Mouse (Mus musculus) kidney, postnatal 0 days (tissue): ENCODE data around the gene Bhlhe23. TPM values are rescaled to one million over a fixed set of nuclear protein-coding genes. Genes with fewer than 3 reads are reported as not detected.

Source experiments
- ATAC-seq: fragments of 200-750 bp; cut with Nextera tagmentation; replicated peaks from 2 replicates; pipeline ENCODE4 v1.8.0; 2017; ENCODE audit warnings: low read depth, moderate number of reproducible peaks, moderate TSS enrichment, moderate library complexity; ENCODE audit not compliant: low FRiP score
- DNase-seq: peaks from one replicate; pipeline ENCODE4 v3.0.0-alpha.2; 2016; ENCODE audit warnings: low spot score
- H3K27ac ChIP-seq: fragments of 300-500 bp; sonication (generic); 2 replicates; pipeline ENCODE4 v1.5.1; 2014; ENCODE audit warnings: mild to moderate bottlenecking
- H3K27me3 ChIP-seq: fragments of 300-500 bp; sonication (generic); 2 replicates; pipeline ENCODE4 v1.6.1; 2014; ENCODE audit warnings: low read length, mixed read lengths; ENCODE audit not compliant: insufficient read depth
- H3K36me3 ChIP-seq: fragments of 300-500 bp; sonication (generic); 2 replicates; pipeline ENCODE4 v1.6.1; 2014; ENCODE audit warnings: low read length, mixed read lengths; ENCODE audit not compliant: insufficient read depth
- H3K4me1 ChIP-seq: fragments of 300-500 bp; sonication (generic); replicated peaks from 2 replicates; pipeline ENCODE4 v1.6.1; 2014; ENCODE audit warnings: antibody characterized with exemption, low read length, mixed read lengths; ENCODE audit not compliant: insufficient read depth
- H3K4me2 ChIP-seq: fragments of 300-500 bp; sonication (generic); 2 replicates; pipeline ENCODE4 v1.6.1; 2014; ENCODE audit warnings: mild to moderate bottlenecking, low read length, moderate library complexity, mixed read lengths
- H3K4me3 ChIP-seq: fragments of 300-500 bp; sonication (generic); replicated peaks from 2 replicates; pipeline ENCODE4 v1.5.1; 2014; ENCODE audit warnings: low read depth, low read length
- H3K9ac ChIP-seq: fragments of 300-500 bp; sonication (generic); 2 replicates; pipeline ENCODE4 v1.6.1; 2014; ENCODE audit warnings: low read depth, low read length
- H3K9me3 ChIP-seq: fragments of 300-500 bp; sonication (generic); replicated peaks from 2 replicates; pipeline ENCODE4 v1.6.1; 2016; ENCODE audit warnings: low read length, inconsistent platforms, mixed read lengths
- CTCF ChIP-seq: IDR thresholded peaks from 2 replicates; pipeline ENCODE4 v1.5.1; 2016; ENCODE audit warnings: antibody characterized with exemption, low read depth, mild to moderate bottlenecking, moderate library complexity
- WGBS: fragments of 180-500 bp; shearing (Covaris S2); extraction: QIAGEN DNeasy Blood & Tissue Kit; methylation state at CpG from one replicate; pipeline ENCODE4 v1.1.7; 2014; 5-methylcytosine and 5-hydroxymethylcytosine counted together
- polyA plus RNA-seq: library from polyadenylated mRNA; unstranded; fragments of >200 nt; fragmentation: Nextera tagmentation; extraction: Ambion mirVana; gene quantifications from 2 replicates; pipeline ENCODE4 v1.2.1, GENCODE M21; 2015

Gene Bhlhe23
- polyA plus RNA-seq, 1 experiment from 2014 or later, result not detected

GRCm38 (mm10) chr2:180758513-180759263 is 18.0 kb downstream of the Bhlhe23 start:
- no peak overlapping the region for H3K27ac ChIP-seq
- H3K9ac ChIP-seq, result no peak overlapping the region
- no peak overlapping the region for H3K4me3 ChIP-seq
- no peaks in the 10 kb centered on the region for H3K4me1 ChIP-seq
- no peak for DNase-seq
- no peaks in the 10 kb centered on the region for H3K27me3 ChIP-seq
- no peak overlapping the region for H3K4me2 ChIP-seq
- H3K9me3 ChIP-seq, result no peaks in the 10 kb centered on the region
- no peaks in the 10 kb centered on the region for H3K36me3 ChIP-seq
- no peak for TF ChIP-seq CTCF
- WGBS, result 63% methylated on average over 15 of the region's 15 CpGs
- no peak for ATAC-seq

- Histone ChIP-seq H3K4me3 (no peak overlapping the region), H3K27me3 (no peaks in the 10 kb centered on the region), H3K36me3 (no peaks in the 10 kb centered on the region), H3K9me3 (no peaks in the 10 kb centered on the region), H3K4me1 (no peaks in the 10 kb centered on the region), H3K9ac (no peak overlapping the region), H3K27ac (no peak overlapping the region), H3K4me2 (no peak overlapping the region)
- no peak for TF ChIP-seq CTCF
- WGBS, result 23% methylated on average over 2 of the region's 2 CpGs
- DNase-seq, result no peak
- ATAC-seq, result no peak
These were observed 19.9 kb downstream of the Bhlhe23 start for GRCm38 (mm10) chr2:180756786-180757185.

GRCm38 (mm10) chr2:180755896-180756295 is 20.8 kb downstream of the Bhlhe23 start:
- ATAC-seq, result peak; percentile 46; the same call in 1 of the 2 replicates
- WGBS, result 2% methylated on average over 8 of the region's 8 CpGs
- DNase-seq, result peak; percentile 83

GRCm38 (mm10) chr2:180754976-180755688 is 21.6 kb downstream of the Bhlhe23 start:
- ATAC-seq, result no peak
- H3K4me3 ChIP-seq, result no peak overlapping the region
- H3K4me1 ChIP-seq, result no peaks in the 10 kb centered on the region
- H3K27me3 ChIP-seq, result no peaks in the 10 kb centered on the region
- no peak overlapping the region for H3K4me2 ChIP-seq
- H3K9ac ChIP-seq, result no peak overlapping the region
- no peak for DNase-seq
- no peaks in the 10 kb centered on the region for H3K36me3 ChIP-seq
- TF ChIP-seq CTCF, result no peak
- H3K9me3 ChIP-seq, result no peaks in the 10 kb centered on the region
- WGBS, result 67% methylated on average over 5 of the region's 5 CpGs
- H3K27ac ChIP-seq, result no peak overlapping the region

More at GRCm38 (mm10) chr2:180755896-180756295, 20.8 kb downstream of the Bhlhe23 start:
- Histone ChIP-seq H3K4me1 (no peaks in the 10 kb centered on the region), H3K27me3 (no peaks in the 10 kb centered on the region), H3K27ac (no peak overlapping the region), H3K9ac (no peak overlapping the region), H3K9me3 (no peaks in the 10 kb centered on the region), H3K4me3 (no peak overlapping the region), H3K36me3 (no peaks in the 10 kb centered on the region), H3K4me2 (no peak overlapping the region)
- TF ChIP-seq CTCF, result no peak

GRCm38 (mm10) chr2:180748904-180749303 is 27.8 kb downstream of the Bhlhe23 start:
- DNase-seq, result no peak
- no peaks in the 10 kb centered on the region for H3K4me1 ChIP-seq
- WGBS, result 59% methylated on average over 5 of the region's 5 CpGs

GRCm38 (mm10) chr2:180746569-180747192 is 30.0 kb downstream of the Bhlhe23 start:
- no peaks in the 10 kb centered on the region for H3K9me3 ChIP-seq
- no peaks in the 10 kb centered on the region for H3K4me1 ChIP-seq
- H3K9ac ChIP-seq, result no peak overlapping the region
- ATAC-seq (no peak), DNase-seq (no peak)
- TF ChIP-seq CTCF, result no peak
- no peaks in the 10 kb centered on the region for H3K27me3 ChIP-seq
- H3K4me2 ChIP-seq, result no peak overlapping the region
- no peak overlapping the region for H3K4me3 ChIP-seq
- no peak overlapping the region for H3K27ac ChIP-seq
- no peaks in the 10 kb centered on the region for H3K36me3 ChIP-seq
- 16% methylated on average over 5 of the region's 5 CpGs for WGBS

More at GRCm38 (mm10) chr2:180748904-180749303, 27.8 kb downstream of the Bhlhe23 start:
- Histone ChIP-seq H3K36me3 (no peaks in the 10 kb centered on the region), H3K9ac (no peak overlapping the region), H3K27ac (no peak overlapping the region), H3K9me3 (no peaks in the 10 kb centered on the region), H3K27me3 (no peaks in the 10 kb centered on the region), H3K4me2 (no peak overlapping the region), H3K4me3 (no peak overlapping the region)
- TF ChIP-seq CTCF, result no peak
- ATAC-seq, result no peak
